In genomic region chr3:76670859-76671258, GRCm38 (mm10) we compare ENCODE assay signal across 13 mouse cellular contexts.
A peak's percentile ranks its signal among the peaks of the same experiment; 100 is the strongest.
DNase-seq lines count a peak whose midpoint lies in the region.
"Had no signal": no experiment of that assay in that cellular context is flagged by ENCODE, and none has a peak within 500 bp of the region (broad histone marks: within the 10 kb centered on the region; RNA-seq: fewer than 3 reads in every experiment).

No protein-coding gene starts in this region.

- peak; percentile 4 for DNase-seq in cerebellum, adult 9-11 months
- no peak for DNase-seq in cerebellum, adult 8-10 months
- DNase-seq in Muller cell, postnatal 12 days (ENCODE audit: inconsistent ontology term) = peak; percentile 9
- peak; percentile 50 for DNase-seq in retina, embryonic 14.5 days (ENCODE audit: low spot score)
- DNase-seq in urinary bladder, postnatal 4 days (ENCODE audit: low spot score in 2 of 2) = no peak
- DNase-seq in spleen, adult 18-20 months = no peak
- DNase-seq: adrenal gland, postnatal 10 days; cerebellum, postnatal 36 days; embryo, embryonic 11 days; forebrain, postnatal 0 days; gastrocnemius, adult 2 months; gastrocnemius, postnatal 14 days; heart, adult 11 months had no signal

Comparison
In these comparisons a context has a peak if more than half of its experiments do, and no peak if none do; other contexts are left out.
1. DNase-seq: peak in cerebellum, adult 9-11 months (single experiment), Muller cell, postnatal 12 days (single experiment) and retina, embryonic 14.5 days (single experiment); none in cerebellum, adult 8-10 months (single experiment), urinary bladder, postnatal 4 days (0 of 2) and spleen, adult 18-20 months (0 of 2).